Mouse (Mus musculus): Measurements from ENCODE around the gene D430042O09Rik.

DNA sequence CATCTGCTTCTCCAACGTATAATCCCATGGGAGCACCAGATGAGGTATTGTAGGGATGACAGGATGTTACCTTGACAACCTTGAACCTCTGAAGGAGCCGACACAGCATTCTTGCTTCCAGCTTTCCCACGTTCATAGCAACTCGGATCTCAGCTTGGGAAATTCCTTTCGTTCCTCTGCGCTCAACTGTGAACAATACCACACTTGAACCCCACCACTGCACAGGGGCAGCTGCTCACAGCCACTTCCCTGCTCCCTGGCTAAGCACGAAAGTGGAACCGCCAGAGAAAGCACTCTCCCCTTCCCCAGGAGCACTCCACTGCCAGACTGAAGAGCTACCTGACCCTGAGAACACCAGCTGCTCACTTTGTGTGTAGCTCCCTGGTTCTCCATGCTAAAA is 28.9 kb upstream of the D430042O09Rik start:
- TF ChIP-seq CTCF (IDR thresholded peaks at IDR 0.05; ENCODE audit: borderline replicate concordance, insufficient read depth, low read length) (no peak), POLR2A (IDR thresholded peaks at IDR 0.05; ENCODE audit: low read depth, low read length) (no peak)
